Mouse (Mus musculus) v-Abl transformed pro-B cells (cell line): ENCODE measurements around the gene Mnat1.

Experiments
- in situ Hi-C, 2 experiments: fragments of 400-800 bp; cut with MboI; formaldehyde crosslinking; loops; one replicate each; pipeline ENCODE4 v1.15.1; 2025; ENCODE audit not compliant: unreplicated experiment in 2 of 2

The Mnat1 gene

GRCm38 (mm10) chr12:73223872-73224271, 100.4 kb downstream of the Mnat1 start:
- in situ Hi-C loops: no loop called here

GRCm38 (mm10) chr12:73228427-73228826, 104.9 kb downstream of the Mnat1 start:
- in situ Hi-C loops: no loop called here

- in situ Hi-C loops: no loop called here
Measured at GRCm38 (mm10) chr12:73230196-73230595, 106.7 kb downstream of the Mnat1 start.

GRCm38 (mm10) chr12:73231552-73231951, 108.0 kb downstream of the Mnat1 start:
- in situ Hi-C loops: no loop called here

- in situ Hi-C loops: no loop called here
Measured at GRCm38 (mm10) chr12:73232586-73232985, 109.1 kb downstream of the Mnat1 start.

- in situ Hi-C loops: no loop called here
Measured at GRCm38 (mm10) chr12:73241960-73242359, 118.4 kb downstream of the Mnat1 start.

- in situ Hi-C loops: no loop called here
Measured at GRCm38 (mm10) chr12:73245687-73246086, 122.2 kb downstream of the Mnat1 start.

GRCm38 (mm10) chr12:73255006-73255405, 131.5 kb downstream of the Mnat1 start:
- in situ Hi-C loops: no loop called here

GRCm38 (mm10) chr12:73259269-73259668, 135.8 kb downstream of the Mnat1 start:
- in situ Hi-C loops: no loop called here

- in situ Hi-C loops: no loop called here
Measured at GRCm38 (mm10) chr12:73260339-73260738, 136.8 kb downstream of the Mnat1 start.

GRCm38 (mm10) chr12:73265381-73265978, 142.0 kb downstream of the Mnat1 start:
- in situ Hi-C loops: no loop called here

- in situ Hi-C loops: no loop called here
Measured at GRCm38 (mm10) chr12:73266597-73266996, 143.1 kb downstream of the Mnat1 start.

- in situ Hi-C loops: no loop called here
Measured at GRCm38 (mm10) chr12:73268497-73268896, 145.0 kb downstream of the Mnat1 start.

- in situ Hi-C loops: no loop called here
Measured at GRCm38 (mm10) chr12:73269531-73269930, 146.0 kb downstream of the Mnat1 start.

- in situ Hi-C loops: no loop called here
Measured at GRCm38 (mm10) chr12:73269933-73270332, 146.4 kb downstream of the Mnat1 start.

GRCm38 (mm10) chr12:73274921-73275320, 151.4 kb downstream of the Mnat1 start:
- in situ Hi-C loops: no loop called here

- in situ Hi-C loops: loop anchor here (5.0 to 10.0 kb wide), 2 partner anchors 162 to 164 kb away; partner anchors contain the start of gene Mnat1 (in 2 of the 2)
Measured at GRCm38 (mm10) chr12:73286287-73287092, 163.0 kb downstream of the Mnat1 start, which contains the start of the genes Trmt5 and Slc38a6. Gene Trmt5, minus strand, starts transcription at chr12:73286710. Gene Slc38a6, plus strand, starts transcription at chr12:73286779.

- in situ Hi-C loops: loop anchor here (5.0 to 10.0 kb wide), 2 partner anchors 163 to 165 kb away; partner anchors contain the start of gene Mnat1 (in 2 of the 2)
Measured at GRCm38 (mm10) chr12:73287609-73288008, 164.1 kb downstream of the Mnat1 start.

GRCm38 (mm10) chr12:73288626-73289025, 165.1 kb downstream of the Mnat1 start:
- in situ Hi-C loops: loop anchor here (5.0 to 10.0 kb wide), 2 partner anchors 164 to 166 kb away; partner anchors contain the start of gene Mnat1 (in 2 of the 2)

- in situ Hi-C loops: no loop called here
Measured at GRCm38 (mm10) chr12:73294884-73295283, 171.4 kb downstream of the Mnat1 start.

GRCm38 (mm10) chr12:73295505-73296140, 172.1 kb downstream of the Mnat1 start:
- in situ Hi-C loops: no loop called here
